In genomic region chr3:85301336-85301735, GRCm38 (mm10) we compare ENCODE assay signal across 23 mouse cellular contexts.
DNase-seq lines count a peak whose midpoint lies in the region; ATAC-seq and TF ChIP-seq lines count a peak whose summit lies in the region.
"Had no signal": no experiment of that assay in that cellular context is flagged by ENCODE, and none has a peak within 500 bp of the region (broad histone marks: within the 10 kb centered on the region; RNA-seq: fewer than 3 reads in every experiment).

No protein-coding gene starts in this region.

- H3K9me3 ChIP-seq in forebrain, embryonic 15.5 days: no peaks in the 10 kb centered on the region
- H3K9me3 ChIP-seq in forebrain, embryonic 10.5 days: no peaks in the 10 kb centered on the region
- H3K9me3 ChIP-seq in hindbrain, postnatal 0 days (ENCODE audit: low read length): peaks cover 4% of the 10 kb centered on the region; the same call in 1 of the 2 replicates
- H3K9me3 ChIP-seq in hindbrain, embryonic 13.5 days: 0 out of 2 replicates have a peak, but pooled peaks cover 6% of the 10 kb centered on the region
- H3K9me3 ChIP-seq: embryonic facial prominence, embryonic 15.5 days had no signal

- TF ChIP-seq CTCF in hindbrain, postnatal 0 days (IDR thresholded peaks at IDR 0.05; ENCODE audit: low read depth): no peak

- H3K9ac ChIP-seq in forebrain, embryonic 15.5 days (replicated peaks): no peak overlapping the region
- no peak overlapping the region for H3K9ac ChIP-seq in hindbrain, postnatal 0 days (replicated peaks; ENCODE audit: low read length)
- no peak overlapping the region for H3K9ac ChIP-seq in hindbrain, embryonic 13.5 days
- H3K9ac ChIP-seq: embryonic facial prominence, embryonic 15.5 days; heart, embryonic 13.5 days had no signal

- no peaks in the 10 kb centered on the region for H3K36me3 ChIP-seq in forebrain, embryonic 15.5 days
- no peaks in the 10 kb centered on the region for H3K36me3 ChIP-seq in forebrain, embryonic 10.5 days (replicated peaks)
- H3K36me3 ChIP-seq in hindbrain, postnatal 0 days (ENCODE audit: insufficient read depth, low read length): no peaks in the 10 kb centered on the region
- no peaks in the 10 kb centered on the region for H3K36me3 ChIP-seq in hindbrain, embryonic 13.5 days
- H3K36me3 ChIP-seq: embryonic facial prominence, embryonic 15.5 days; heart, embryonic 13.5 days had no signal

- peak overlapping the region; percentile 70; the same call in 1 of the 2 replicates for H3K27ac ChIP-seq in forebrain, embryonic 15.5 days (replicated peaks)
- H3K27ac ChIP-seq in forebrain, embryonic 10.5 days: no peak overlapping the region
- H3K27ac ChIP-seq in hindbrain, postnatal 0 days: 0 out of 2 replicates have a peak overlapping the region, but pooled peaks have one; percentile 78
- no peak overlapping the region for H3K27ac ChIP-seq in hindbrain, embryonic 13.5 days
- H3K27ac ChIP-seq: embryonic facial prominence, embryonic 15.5 days; heart, embryonic 13.5 days; kidney, postnatal 0 days; stomach, postnatal 0 days had no signal

- WGBS in forebrain, embryonic 15.5 days: 100% methylated on average over 2 of the region's 2 CpGs
- WGBS in forebrain, embryonic 10.5 days: 93% methylated on average over 2 of the region's 2 CpGs
- WGBS in hindbrain, postnatal 0 days: 89% methylated on average over 2 of the region's 2 CpGs
- 95% methylated on average over 2 of the region's 2 CpGs for WGBS in hindbrain, embryonic 13.5 days

- H3K27me3 ChIP-seq in forebrain, embryonic 15.5 days: no peaks in the 10 kb centered on the region
- no peaks in the 10 kb centered on the region for H3K27me3 ChIP-seq in forebrain, embryonic 10.5 days (ENCODE audit: poor library complexity, severe bottlenecking)
- no peaks in the 10 kb centered on the region for H3K27me3 ChIP-seq in hindbrain, postnatal 0 days (ENCODE audit: insufficient read depth, low read length)
- no peaks in the 10 kb centered on the region for H3K27me3 ChIP-seq in hindbrain, embryonic 13.5 days
- H3K27me3 ChIP-seq: embryonic facial prominence, embryonic 15.5 days; heart, embryonic 13.5 days had no signal

- H3K4me2 ChIP-seq in forebrain, embryonic 15.5 days (replicated peaks): no peak overlapping the region
- no peak overlapping the region for H3K4me2 ChIP-seq in hindbrain, postnatal 0 days (ENCODE audit: low read depth, low read length)
- no peak overlapping the region for H3K4me2 ChIP-seq in hindbrain, embryonic 13.5 days
- H3K4me2 ChIP-seq: embryonic facial prominence, embryonic 15.5 days; heart, embryonic 13.5 days; midbrain, embryonic 11.5 days had no signal

- no peak overlapping the region for H3K4me3 ChIP-seq in forebrain, embryonic 15.5 days
- no peak overlapping the region for H3K4me3 ChIP-seq in forebrain, embryonic 10.5 days
- H3K4me3 ChIP-seq in hindbrain, postnatal 0 days (ENCODE audit: low read length): no peak overlapping the region
- H3K4me3 ChIP-seq in hindbrain, embryonic 13.5 days: no peak overlapping the region
- H3K4me3 ChIP-seq: embryonic facial prominence, embryonic 15.5 days; heart, embryonic 13.5 days had no signal

- DNase-seq in adrenal gland, postnatal 10 days: peak; percentile 41
- no peak for DNase-seq in adrenal gland, postnatal 25 days
- no peak for DNase-seq in forebrain, embryonic 10.5 days (ENCODE audit: extremely low spot score, low spot score)
- no peak for DNase-seq in hindbrain, postnatal 0 days (ENCODE audit: low spot score)
- DNase-seq in testis, postnatal 14 days (ENCODE audit: low spot score): peak; percentile 12
- DNase-seq in testis, postnatal 10 days (ENCODE audit: low spot score): no peak
- DNase-seq: cerebellum, adult 11-12 months; embryo, embryonic 11 days; gastrocnemius, postnatal 10 days; heart, postnatal 36 days; kidney, adult 2 months; layer of hippocampus, adult 9-11 months; lung, postnatal 14 days; right cerebral cortex, postnatal 14 days had no signal

- H3K4me1 ChIP-seq in forebrain, embryonic 15.5 days: peaks cover 14% of the 10 kb centered on the region
- H3K4me1 ChIP-seq in forebrain, embryonic 10.5 days: peaks cover 11% of the 10 kb centered on the region
- peaks cover 6% of the 10 kb centered on the region; the same call in 1 of the 2 replicates for H3K4me1 ChIP-seq in hindbrain, postnatal 0 days (ENCODE audit: insufficient read depth, low read length)
- H3K4me1 ChIP-seq in hindbrain, embryonic 13.5 days (replicated peaks): peaks cover 8% of the 10 kb centered on the region
- H3K4me1 ChIP-seq: embryonic facial prominence, embryonic 15.5 days; heart, embryonic 13.5 days had no signal

- ATAC-seq in forebrain, embryonic 15.5 days (replicated peaks): no peak
- no peak for ATAC-seq in hindbrain, postnatal 0 days
- no peak for ATAC-seq in hindbrain, embryonic 13.5 days (ENCODE audit: low FRiP score)
- ATAC-seq: forebrain, embryonic 16.5 days; inflammation-experienced regulatory T-cells, adult 6 months had no signal

Comparison
In these comparisons a context has a peak if more than half of its experiments do, and no peak if none do; other contexts are left out.
1. DNase-seq: peak in adrenal gland, postnatal 10 days (single experiment) and testis, postnatal 14 days (single experiment); none in adrenal gland, postnatal 25 days (single experiment), forebrain, embryonic 10.5 days (single experiment), hindbrain, postnatal 0 days (single experiment) and testis, postnatal 10 days (single experiment).
2. H3K27ac ChIP-seq: peak in forebrain, embryonic 15.5 days (single experiment) and hindbrain, postnatal 0 days (single experiment); none in forebrain, embryonic 10.5 days (single experiment) and hindbrain, embryonic 13.5 days (single experiment).